Mouse (Mus musculus) lung, embryonic 16.5 days (tissue): ENCODE results near the gene Lcn6. TPM values are rescaled to one million over a fixed set of nuclear protein-coding genes. Genes with fewer than 3 reads are reported as not detected.
A peak's percentile ranks its signal among the peaks of the same experiment; 100 is the strongest.
"Not testable (repeated sequence)": the region's sequence is repeated elsewhere in the genome, so short reads cannot be mapped to it uniquely, and the experiment has no call there.

Source experiments
- ATAC-seq: fragments of 200-750 bp; cut with Nextera tagmentation; 2 replicates; pipeline ENCODE4 v1.8.0; 2017; ENCODE audit warnings: low read depth, mild to moderate bottlenecking, moderate library complexity
- H3K27ac ChIP-seq: fragments of 300-500 bp; sonication (generic); 2 replicates; pipeline ENCODE4 v1.5.1; 2014; ENCODE audit warnings: mild to moderate bottlenecking, control low read depth, low read length
- H3K27me3 ChIP-seq: fragments of 300-500 bp; sonication (generic); 2 replicates; pipeline ENCODE4 v1.6.1; 2014; ENCODE audit warnings: low read depth, low read length, mixed read lengths; ENCODE audit not compliant: control insufficient read depth, insufficient read depth
- H3K36me3 ChIP-seq: fragments of 300-500 bp; sonication (generic); 2 replicates; pipeline ENCODE4 v1.6.1; 2014; ENCODE audit warnings: low read length; ENCODE audit not compliant: control insufficient read depth, insufficient read depth
- H3K4me1 ChIP-seq: fragments of 300-500 bp; sonication (generic); replicated peaks from 2 replicates; pipeline ENCODE4 v1.6.1; 2014; ENCODE audit warnings: low read length, mixed read lengths; ENCODE audit not compliant: control insufficient read depth, insufficient read depth
- H3K4me2 ChIP-seq: fragments of 300-500 bp; sonication (generic); 2 replicates; pipeline ENCODE4 v1.6.1; 2014; ENCODE audit warnings: low read depth, low read length, control low read depth
- H3K4me3 ChIP-seq: fragments of 300-500 bp; sonication (generic); 2 replicates; pipeline ENCODE4 v1.5.1; 2014; ENCODE audit warnings: mild to moderate bottlenecking, low read length, control low read depth
- H3K9ac ChIP-seq: fragments of 300-500 bp; sonication (generic); 2 replicates; pipeline ENCODE4 v1.6.1; 2014; ENCODE audit warnings: low read length, control low read depth
- H3K9me3 ChIP-seq: fragments of 300-500 bp; sonication (generic); 2 replicates; pipeline ENCODE4 v1.6.1; 2016; ENCODE audit warnings: low read length; ENCODE audit not compliant: control insufficient read depth
- WGBS: fragments of 180-500 bp; shearing (Covaris S2); extraction: QIAGEN DNeasy Blood & Tissue Kit; methylation state at CpG from one replicate; pipeline ENCODE4 v1.1.7; 2014; 5-methylcytosine and 5-hydroxymethylcytosine counted together
- polyA plus RNA-seq: library from polyadenylated mRNA; unstranded; fragments of >200 nt; fragmentation: Nextera tagmentation; extraction: Ambion mirVana; gene quantifications from 2 replicates; pipeline ENCODE4 v1.2.1, GENCODE M21; 2015

Lcn6 gene
- polyA plus RNA-seq, 1 experiment from 2014 or later, result not detected

DNA sequence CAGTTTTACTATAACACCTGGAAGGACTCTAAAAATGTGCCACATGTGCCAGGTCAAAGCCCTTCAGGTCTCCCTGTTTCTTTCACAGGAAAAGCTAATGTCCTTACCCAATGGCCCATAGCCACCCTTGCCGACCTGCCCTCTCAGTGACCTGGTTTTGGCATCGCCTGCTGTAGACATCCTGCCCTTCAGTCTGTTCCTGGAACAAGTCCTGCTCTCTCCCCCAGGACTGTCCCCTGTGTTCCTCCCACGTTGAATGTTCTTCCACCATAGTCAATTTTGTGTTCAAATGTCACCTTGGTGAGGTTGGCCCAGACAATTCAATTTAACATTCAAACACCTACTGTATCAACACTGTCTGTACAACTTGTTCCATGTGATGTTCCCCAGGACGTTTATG, 20.4 kb downstream of the Lcn6 start:
- Histone ChIP-seq H3K27ac (no peak overlapping the region), H3K4me1 (no peaks in the 10 kb centered on the region), H3K9ac (no peak overlapping the region), H3K27me3 (no peaks in the 10 kb centered on the region), H3K4me2 (no peak overlapping the region), H3K4me3 (no peak overlapping the region), H3K36me3 (no peaks in the 10 kb centered on the region), H3K9me3 (no peaks in the 10 kb centered on the region)
- WGBS, result 51% methylated on average over 4 of the region's 4 CpGs
- no peak for ATAC-seq

DNA sequence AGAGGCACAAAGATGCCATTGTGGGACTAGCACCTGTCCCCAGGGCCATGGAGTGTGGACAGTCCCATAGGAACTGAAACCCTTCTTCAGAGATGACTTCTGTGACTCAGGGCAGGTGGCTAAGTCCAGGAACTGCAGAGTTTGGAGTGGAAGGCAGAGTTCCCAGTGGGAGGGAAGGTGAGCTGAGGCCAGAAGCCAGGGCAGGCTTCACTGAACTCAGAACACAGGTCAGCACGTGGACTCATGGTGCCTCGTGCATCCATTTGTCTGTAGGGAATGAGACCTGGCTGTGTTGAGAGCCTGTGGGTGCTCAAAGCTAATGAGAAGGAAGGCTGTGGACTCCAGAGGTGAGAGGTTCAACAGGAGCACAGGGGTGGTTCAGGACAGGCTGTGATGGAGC, 22.1 kb downstream of the Lcn6 start:
- Histone ChIP-seq H3K9me3 (no peaks in the 10 kb centered on the region), H3K36me3 (no peaks in the 10 kb centered on the region), H3K27ac (no peak overlapping the region), H3K27me3 (no peaks in the 10 kb centered on the region), H3K4me2 (no peak overlapping the region), H3K4me1 (no peaks in the 10 kb centered on the region), H3K4me3 (no peak overlapping the region), H3K9ac (no peak overlapping the region)
- WGBS, result 88% methylated on average over 2 of the region's 2 CpGs
- ATAC-seq, result no peak

DNA sequence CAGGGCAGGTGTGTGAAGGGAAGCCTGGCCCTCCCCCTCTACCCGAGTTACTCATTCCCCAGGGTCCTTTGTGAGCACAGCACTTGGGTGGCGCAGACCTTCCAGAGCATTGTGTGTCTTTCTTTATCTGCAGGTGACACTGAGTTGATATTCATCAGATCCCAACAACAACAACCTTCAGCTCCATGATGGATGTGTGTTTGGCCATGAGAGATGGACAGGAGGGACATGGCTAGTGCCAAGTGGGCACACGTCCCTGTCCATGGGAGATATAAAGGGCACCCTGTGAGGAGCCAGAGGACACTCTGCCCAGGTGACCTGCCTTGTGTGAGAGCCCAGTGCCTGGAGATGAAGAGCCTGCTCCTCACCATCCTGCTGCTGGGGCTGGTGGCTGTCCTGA, 23.2 kb downstream of the Lcn6 start, which contains the start of gene Obp2a:
TSS of gene Obp2a (plus strand) at position 301 of the 400 bp plus-strand sequence.
- H3K9ac ChIP-seq, H3K27ac ChIP-seq, H3K4me3 ChIP-seq, H3K9me3 ChIP-seq, H3K4me2 ChIP-seq, H3K27me3 ChIP-seq, H3K36me3 ChIP-seq, H3K4me1 ChIP-seq, ATAC-seq: not testable (repeated sequence)
- whole genome bisulfite sequencing, result 51% methylated on average over 3 of the region's 3 CpGs

DNA sequence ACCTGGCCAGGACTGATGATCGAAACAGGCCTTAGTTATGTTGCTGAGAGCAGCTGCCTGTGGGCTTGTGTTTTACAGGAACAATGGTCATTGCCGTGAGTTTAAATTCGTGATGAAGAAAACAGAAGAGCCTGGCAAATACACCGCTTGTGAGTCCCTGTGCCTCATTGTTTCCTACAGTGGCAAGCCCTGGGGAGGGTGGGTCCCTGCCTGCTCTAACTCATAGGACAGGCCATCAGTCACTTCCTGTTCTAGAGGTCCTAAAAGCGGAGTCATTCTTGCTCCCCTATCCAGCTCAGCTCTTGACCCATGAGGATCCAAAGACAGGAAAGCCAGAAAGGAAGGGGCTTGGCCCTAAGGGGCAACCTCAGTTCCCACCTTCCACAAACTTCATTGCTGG, 24.4 kb downstream of the Lcn6 start:
- H3K4me1 ChIP-seq, result no peaks in the 10 kb centered on the region
- 72% methylated on average over 5 of the region's 5 CpGs for WGBS
- no peak for ATAC-seq
- no peak overlapping the region for H3K4me3 ChIP-seq
- no peaks in the 10 kb centered on the region for H3K9me3 ChIP-seq
- no peaks in the 10 kb centered on the region for H3K36me3 ChIP-seq
- no peak overlapping the region for H3K4me2 ChIP-seq
- no peak overlapping the region for H3K9ac ChIP-seq
- H3K27ac ChIP-seq, result no peak overlapping the region
- no peaks in the 10 kb centered on the region for H3K27me3 ChIP-seq

DNA sequence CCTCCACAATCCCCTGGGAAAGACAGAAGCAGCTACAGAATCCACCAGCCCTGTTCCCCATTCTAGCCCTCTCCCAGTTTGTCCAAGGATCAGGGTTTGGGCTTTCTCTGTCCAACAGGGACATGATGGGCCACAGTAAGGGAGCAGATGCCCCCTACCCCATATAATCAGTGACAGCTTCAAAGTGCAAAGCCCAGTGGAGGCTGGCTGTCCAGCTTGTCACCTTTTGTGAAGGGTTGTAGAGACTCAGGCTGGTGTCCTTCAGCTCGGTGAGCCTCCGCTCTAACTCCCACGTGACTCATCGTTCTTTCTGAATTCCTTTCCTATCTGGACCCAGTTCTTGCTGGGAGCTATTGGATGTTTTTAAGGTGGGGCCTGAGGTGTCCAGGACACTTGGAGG, 27.1 kb downstream of the Lcn6 start:
- no peaks in the 10 kb centered on the region for H3K27me3 ChIP-seq
- ATAC-seq, result no peak
- no peak overlapping the region for H3K9ac ChIP-seq
- H3K4me3 ChIP-seq, result no peak overlapping the region
- no peaks in the 10 kb centered on the region for H3K9me3 ChIP-seq
- no peak overlapping the region for H3K4me2 ChIP-seq
- peaks cover 10% of the 10 kb centered on the region for H3K4me1 ChIP-seq
- H3K27ac ChIP-seq, result no peak overlapping the region
- WGBS, result 62% methylated on average over 4 of the region's 4 CpGs
- no peaks in the 10 kb centered on the region for H3K36me3 ChIP-seq

DNA sequence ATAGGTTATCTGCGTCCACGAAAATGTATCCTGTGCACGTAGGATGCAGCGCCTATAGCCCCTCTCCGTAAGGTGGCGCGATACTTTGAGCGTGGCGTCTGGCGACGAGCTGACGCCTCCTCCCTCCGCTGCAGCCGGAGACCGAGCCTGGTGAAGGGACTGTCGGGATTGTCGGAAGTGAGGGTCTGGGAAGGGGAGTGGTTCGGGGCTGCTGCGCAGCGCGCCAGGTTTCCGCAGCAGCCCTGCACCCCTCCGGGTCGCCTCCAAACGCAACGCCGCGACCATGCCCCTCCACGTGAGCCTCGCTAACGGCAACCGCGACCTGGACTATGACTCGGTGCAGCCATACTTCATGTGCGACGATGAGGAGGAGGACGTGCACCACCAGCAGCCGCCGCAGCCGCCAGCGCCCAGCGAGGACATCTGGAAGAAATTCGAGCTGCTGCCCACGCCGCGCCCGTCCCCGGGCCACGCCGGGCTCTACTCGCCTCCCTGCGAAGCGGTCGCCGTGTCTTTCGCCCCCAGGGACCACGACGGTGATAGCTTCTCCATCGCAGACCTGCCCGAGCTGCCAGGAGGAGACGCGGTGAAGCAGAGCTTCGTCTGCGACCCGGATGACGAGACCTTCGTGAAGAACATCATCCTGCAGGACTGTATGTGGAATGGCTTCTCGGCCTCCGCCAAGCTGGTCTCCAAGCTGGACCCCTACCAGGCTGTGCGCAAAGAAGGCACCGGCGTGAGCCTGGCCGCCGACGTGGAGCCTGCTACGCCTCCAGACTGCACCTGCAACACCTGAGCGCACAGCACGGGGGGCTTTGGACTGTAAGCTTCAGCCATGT, 30.3 kb downstream of the Lcn6 start, which contains the start of gene Bmyc:
TSS of gene Bmyc (plus strand) at position 97 of the 839 bp plus-strand sequence.
- no peaks in the 10 kb centered on the region for H3K27me3 ChIP-seq
- peaks cover 10% of the 10 kb centered on the region for H3K4me1 ChIP-seq
- under 1% methylated on average over 78 of the region's 78 CpGs for WGBS
- peak within 1 kb of the TSS; percentile 79 for H3K9ac ChIP-seq
- no peaks in the 10 kb centered on the region for H3K9me3 ChIP-seq
- no peaks in the 10 kb centered on the region for H3K36me3 ChIP-seq
- H3K4me2 ChIP-seq, result peak within 1 kb of the TSS; percentile 97
- peak within 1 kb of the TSS; percentile 79 for H3K4me3 ChIP-seq
- H3K27ac ChIP-seq, result peak within 1 kb of the TSS; percentile 47
- peak; percentile 94 for ATAC-seq

DNA sequence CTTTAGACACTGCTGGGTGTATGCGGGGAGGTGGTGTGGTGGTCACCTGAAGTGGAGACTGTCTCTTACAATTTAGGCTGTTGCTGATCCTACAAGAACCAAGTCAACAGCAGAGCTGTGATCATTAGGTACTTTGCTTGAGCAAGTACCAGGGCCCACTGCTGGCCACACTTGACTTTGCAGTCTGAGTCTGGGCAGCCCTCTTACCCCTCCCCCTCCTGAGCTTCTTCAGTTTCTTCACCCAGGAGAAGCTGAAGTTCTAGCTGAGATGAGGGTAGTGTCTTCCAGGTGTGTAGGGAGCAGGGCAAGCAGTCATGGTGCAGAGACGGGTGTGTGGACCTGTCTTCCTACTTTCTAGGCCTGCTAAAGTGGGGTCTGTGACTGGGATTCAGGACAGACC, 31.5 kb downstream of the Lcn6 start:
- Histone ChIP-seq H3K4me2 (no peak overlapping the region), H3K4me3 (no peak overlapping the region), H3K9ac (no peak overlapping the region), H3K9me3 (no peaks in the 10 kb centered on the region), H3K27ac (no peak overlapping the region), H3K36me3 (no peaks in the 10 kb centered on the region), H3K27me3 (no peaks in the 10 kb centered on the region), H3K4me1 (peaks cover 10% of the 10 kb centered on the region)
- ATAC-seq, result no peak
- 64% methylated on average over 2 of the region's 2 CpGs for WGBS

DNA sequence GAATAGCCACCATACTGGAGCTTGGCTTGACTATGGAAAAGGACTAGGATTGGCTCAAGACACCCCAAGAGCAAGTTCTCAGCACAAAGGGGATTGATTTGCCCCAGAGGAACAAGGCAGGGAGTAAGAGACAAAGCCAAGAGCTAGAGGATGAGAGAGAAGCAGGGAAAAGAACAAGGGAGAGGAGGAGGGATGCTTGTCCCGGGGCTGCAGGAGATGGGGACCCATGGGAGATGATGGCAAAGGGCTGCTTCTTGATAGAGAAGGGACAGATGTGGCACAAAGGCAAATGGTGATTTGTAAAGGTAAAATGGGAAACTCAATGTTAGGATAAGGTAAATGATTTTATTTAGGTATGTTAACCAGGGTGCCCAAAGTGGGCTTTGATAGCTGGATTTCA, 32.5 kb downstream of the Lcn6 start:
- not testable (repeated sequence) for H3K36me3 ChIP-seq, H3K4me1 ChIP-seq, H3K4me2 ChIP-seq, H3K27me3 ChIP-seq, H3K27ac ChIP-seq, H3K4me3 ChIP-seq, H3K9ac ChIP-seq, H3K9me3 ChIP-seq, ATAC-seq
- WGBS, result 91% methylated on average over 1 of the region's 1 CpGs

DNA sequence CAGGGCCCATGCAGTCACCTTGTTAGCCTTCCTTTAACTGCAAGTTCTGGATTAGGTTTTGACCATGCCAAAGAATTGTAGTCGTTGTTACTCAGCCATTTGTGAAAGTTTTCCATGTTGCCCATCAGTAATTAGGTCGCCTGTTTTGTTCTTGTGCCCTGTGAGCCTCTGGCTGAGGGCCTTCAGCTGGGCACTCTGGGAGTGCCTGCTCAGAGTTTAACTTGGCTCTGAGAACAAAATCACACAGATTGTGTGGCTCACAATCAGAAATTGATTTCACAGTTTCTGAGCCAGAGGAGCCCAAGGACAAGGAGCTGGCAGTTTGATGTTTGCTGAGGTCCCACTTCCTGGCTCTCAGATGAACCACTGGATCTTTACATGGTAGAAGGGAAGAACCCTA, 33.2 kb downstream of the Lcn6 start:
- not testable (repeated sequence) for H3K27ac ChIP-seq, H3K36me3 ChIP-seq, H3K9ac ChIP-seq, H3K4me3 ChIP-seq, H3K4me1 ChIP-seq, ATAC-seq, H3K27me3 ChIP-seq, H3K9me3 ChIP-seq, H3K4me2 ChIP-seq
- WGBS, result 66% methylated on average over 2 of the region's 2 CpGs
